Mouse (Mus musculus) stomach, embryonic 16.5 days (tissue): ENCODE measurements at regions not wholly inside any gene's neighbourhood (a gene's known extent, or its start where the extent isn't known, plus 50 kb on each side); places are given as distances from the start of the nearest gene placed in this dataset.

Experiments
- ATAC-seq: fragments of 200-750 bp; cut with Nextera tagmentation; 2 replicates; pipeline ENCODE4 v1.8.0; 2017; ENCODE audit warnings: moderate number of reproducible peaks, moderate TSS enrichment; ENCODE audit not compliant: insufficient read depth, low FRiP score
- H3K27ac ChIP-seq: fragments of 300-500 bp; sonication (generic); 2 replicates; pipeline ENCODE4 v1.5.1; 2014; ENCODE audit warnings: low read length
- H3K27me3 ChIP-seq: fragments of 300-500 bp; sonication (generic); 2 replicates; pipeline ENCODE4 v1.6.1; 2014; ENCODE audit warnings: low read length, control low read depth, mixed read lengths; ENCODE audit not compliant: control insufficient read depth, insufficient read depth
- H3K36me3 ChIP-seq: fragments of 300-500 bp; sonication (generic); 2 replicates; pipeline ENCODE4 v1.6.1; 2014; ENCODE audit warnings: low read length; ENCODE audit not compliant: control insufficient read depth, insufficient read depth
- H3K4me1 ChIP-seq: fragments of 300-500 bp; sonication (generic); 2 replicates; pipeline ENCODE4 v1.6.1; 2014; ENCODE audit warnings: low read length, control low read depth, mixed read lengths; ENCODE audit not compliant: control insufficient read depth, insufficient read depth
- H3K4me2 ChIP-seq: fragments of 300-500 bp; sonication (generic); 2 replicates; pipeline ENCODE4 v1.6.1; 2014; ENCODE audit warnings: low read depth, low read length, mixed read lengths
- H3K4me3 ChIP-seq: fragments of 300-500 bp; sonication (generic); replicated peaks from 2 replicates; pipeline ENCODE4 v1.5.1; 2014; ENCODE audit warnings: mild to moderate bottlenecking, low read length
- H3K9ac ChIP-seq: fragments of 300-500 bp; sonication (generic); 2 replicates; pipeline ENCODE4 v1.6.1; 2014; ENCODE audit warnings: low read length
- H3K9me3 ChIP-seq: fragments of 300-500 bp; sonication (generic); replicated peaks from 2 replicates; pipeline ENCODE4 v1.6.1; 2016; ENCODE audit warnings: low read length, control low read depth; ENCODE audit not compliant: control insufficient read depth
- WGBS: fragments of 180-500 bp; shearing (Covaris S2); extraction: QIAGEN DNeasy Blood & Tissue Kit; methylation state at CpG from one replicate; pipeline ENCODE4 v1.1.7; 2014; 5-methylcytosine and 5-hydroxymethylcytosine counted together

DNA sequence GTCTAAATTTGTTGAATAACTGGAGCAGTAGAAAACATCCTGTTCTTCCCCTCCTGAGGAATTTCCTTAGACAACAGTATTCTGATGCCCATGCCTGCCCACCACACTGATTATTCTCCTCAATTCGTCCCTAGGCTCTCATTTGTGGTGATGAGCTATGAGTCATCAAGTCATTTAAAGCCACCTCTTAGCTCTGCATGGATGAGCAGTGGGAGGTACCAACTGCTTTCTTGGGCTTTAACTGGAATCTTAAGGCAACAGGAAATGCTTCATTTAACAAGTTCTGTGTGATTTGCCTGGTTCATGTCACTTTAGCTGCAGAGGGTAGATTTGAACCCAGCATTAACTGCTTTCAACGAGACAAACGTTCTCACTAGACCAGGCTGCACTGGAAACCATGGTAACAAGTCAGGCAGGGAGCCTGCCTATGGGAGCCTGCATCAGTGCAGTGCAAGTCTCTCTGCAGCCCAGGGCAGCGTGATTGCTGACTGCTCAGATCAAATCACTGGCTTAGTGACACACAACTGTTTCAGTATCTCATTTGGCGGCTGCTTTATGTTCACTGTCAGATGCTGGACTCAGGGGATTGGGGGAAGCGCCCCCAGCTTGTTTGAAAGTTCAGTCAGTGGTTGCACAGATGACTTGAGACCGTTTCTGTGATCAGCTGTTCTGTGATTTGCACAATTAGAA, 273.5 kb upstream of the Tle4 start:
- H3K9me3 ChIP-seq, result no peaks in the 10 kb centered on the region
- no peak for ATAC-seq
- 23% methylated on average over 7 of the region's 7 CpGs for WGBS
- no peaks in the 10 kb centered on the region; the same call in 1 of the 2 replicates for H3K4me1 ChIP-seq
- no peak overlapping the region for H3K9ac ChIP-seq
- no peaks in the 10 kb centered on the region for H3K36me3 ChIP-seq
- H3K4me3 ChIP-seq, result no peak overlapping the region
- no peaks in the 10 kb centered on the region for H3K27me3 ChIP-seq
- no peak overlapping the region for H3K4me2 ChIP-seq
- no peak overlapping the region for H3K27ac ChIP-seq

DNA sequence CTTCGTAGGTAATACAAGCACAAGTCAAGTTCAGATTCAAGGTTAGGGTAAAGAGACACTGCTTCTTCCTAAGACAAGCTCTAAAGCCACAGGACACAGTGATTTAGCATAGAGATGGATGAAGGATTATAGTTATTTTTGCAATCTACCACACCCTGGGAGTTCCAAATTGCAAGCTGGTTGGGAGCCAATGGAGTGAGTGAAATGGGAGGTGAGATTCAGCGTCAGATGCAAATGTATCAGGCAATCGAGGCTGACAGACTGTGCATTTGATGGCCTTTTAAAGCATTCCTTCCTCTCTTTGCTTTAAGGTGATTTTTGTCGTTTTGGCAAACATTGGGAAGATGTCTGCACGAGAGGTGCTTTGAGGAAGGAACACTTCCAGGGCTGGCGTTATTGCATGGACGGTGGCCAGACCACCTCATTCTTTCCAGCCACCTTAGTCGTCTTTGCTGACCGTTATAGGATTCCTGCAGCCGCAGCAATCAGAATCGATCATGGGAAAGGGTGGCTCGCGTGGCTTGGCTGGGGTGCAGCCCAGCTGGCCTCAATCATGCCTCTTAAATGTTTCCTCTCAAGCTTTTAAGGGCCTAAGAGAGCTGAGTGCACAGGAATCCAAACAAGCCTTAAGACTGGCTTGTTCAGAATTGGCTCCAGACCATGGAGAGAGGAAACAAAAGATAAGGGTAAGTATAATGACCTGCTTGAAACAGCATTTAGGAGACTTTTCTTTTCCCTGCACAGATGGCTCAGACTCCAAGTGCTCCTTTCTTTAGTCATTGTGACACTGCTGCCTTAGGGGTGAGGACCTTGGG, 265.0 kb upstream of the Tle4 start:
- H3K4me3 ChIP-seq, result no peak overlapping the region
- H3K9me3 ChIP-seq, result 0 out of 2 replicates have a peak, but pooled peaks cover 4% of the 10 kb centered on the region
- no peaks in the 10 kb centered on the region for H3K36me3 ChIP-seq
- H3K4me1 ChIP-seq, result no peaks in the 10 kb centered on the region
- no peak overlapping the region for H3K27ac ChIP-seq
- 30% methylated on average over 13 of the region's 13 CpGs for WGBS
- ATAC-seq, result peak; percentile 60; the same call in 1 of the 2 replicates
- H3K4me2 ChIP-seq, result no peak overlapping the region
- 0 out of 2 replicates have a peak, but pooled peaks cover 5% of the 10 kb centered on the region for H3K27me3 ChIP-seq
- no peak overlapping the region for H3K9ac ChIP-seq

DNA sequence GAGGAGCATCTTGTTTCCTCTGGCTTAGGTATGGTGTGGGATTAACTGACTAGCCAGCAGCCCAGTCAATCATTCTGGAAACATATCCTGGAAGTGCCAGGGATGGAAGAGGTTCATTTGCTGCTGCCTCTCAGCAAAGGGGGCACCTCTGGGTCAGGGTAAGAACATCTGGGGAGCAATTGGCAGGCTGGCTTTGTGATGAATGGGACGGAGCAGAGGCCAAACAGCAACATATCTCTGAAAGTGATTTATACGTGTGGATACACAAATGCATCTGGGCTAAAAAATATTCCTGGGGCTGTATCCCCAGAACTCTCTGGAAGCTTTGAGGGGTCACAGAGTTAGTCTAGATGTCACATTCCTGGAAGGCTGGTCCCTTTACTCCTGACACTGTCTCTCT, 257.2 kb upstream of the Tle4 start:
- no peaks in the 10 kb centered on the region for H3K36me3 ChIP-seq
- no peak overlapping the region for H3K9ac ChIP-seq
- no peak for ATAC-seq
- no peaks in the 10 kb centered on the region for H3K4me1 ChIP-seq
- 51% methylated on average over 2 of the region's 2 CpGs for WGBS
- H3K27me3 ChIP-seq, result no peaks in the 10 kb centered on the region
- H3K4me2 ChIP-seq, result no peak overlapping the region
- no peak overlapping the region for H3K27ac ChIP-seq
- 0 out of 2 replicates have a peak, but pooled peaks cover 4% of the 10 kb centered on the region for H3K9me3 ChIP-seq
- no peak overlapping the region for H3K4me3 ChIP-seq

- H3K27me3 ChIP-seq, result no peaks in the 10 kb centered on the region
- no peak overlapping the region for H3K27ac ChIP-seq
- H3K4me1 ChIP-seq, result no peaks in the 10 kb centered on the region
- 60% methylated on average over 4 of the region's 4 CpGs for WGBS
- H3K36me3 ChIP-seq, result no peaks in the 10 kb centered on the region
- H3K9me3 ChIP-seq, result no peaks in the 10 kb centered on the region
- no peak overlapping the region for H3K4me3 ChIP-seq
- no peak overlapping the region for H3K9ac ChIP-seq
- no peak overlapping the region for H3K4me2 ChIP-seq
- no peak for ATAC-seq
Measured at GRCm38 (mm10) chr19:14853416-14853815, 255.6 kb upstream of the Tle4 start.

GRCm38 (mm10) chr19:14849561-14849960, 251.7 kb upstream of the Tle4 start:
- ATAC-seq, result no peak
- no peaks in the 10 kb centered on the region; the same call in 1 of the 2 replicates for H3K27me3 ChIP-seq
- WGBS, result 54% methylated on average over 1 of the region's 1 CpGs
- no peak overlapping the region for H3K4me2 ChIP-seq
- H3K4me1 ChIP-seq, result no peaks in the 10 kb centered on the region
- H3K27ac ChIP-seq, result no peak overlapping the region
- H3K9ac ChIP-seq, result no peak overlapping the region
- H3K36me3 ChIP-seq, result no peaks in the 10 kb centered on the region
- no peaks in the 10 kb centered on the region for H3K9me3 ChIP-seq
- H3K4me3 ChIP-seq, result no peak overlapping the region

- Histone ChIP-seq H3K4me3 (no peak overlapping the region), H3K9ac (no peak overlapping the region), H3K36me3 (no peaks in the 10 kb centered on the region), H3K9me3 (no peaks in the 10 kb centered on the region), H3K27ac (no peak overlapping the region), H3K4me1 (no peaks in the 10 kb centered on the region), H3K27me3 (no peaks in the 10 kb centered on the region; the same call in 1 of the 2 replicates), H3K4me2 (no peak overlapping the region)
- 61% methylated on average over 4 of the region's 4 CpGs for WGBS
- no peak for ATAC-seq
Measured at GRCm38 (mm10) chr19:14847120-14847519, 249.3 kb upstream of the Tle4 start.

GRCm38 (mm10) chr19:14835629-14836028, 237.8 kb upstream of the Tle4 start:
- 72% methylated on average over 8 of the region's 8 CpGs for WGBS
- H3K27me3 ChIP-seq, result no peaks in the 10 kb centered on the region
- no peaks in the 10 kb centered on the region for H3K9me3 ChIP-seq
- no peak overlapping the region for H3K27ac ChIP-seq
- H3K9ac ChIP-seq, result no peak overlapping the region
- H3K4me3 ChIP-seq, result no peak overlapping the region
- ATAC-seq, result no peak
- no peaks in the 10 kb centered on the region for H3K36me3 ChIP-seq
- no peak overlapping the region for H3K4me2 ChIP-seq
- no peaks in the 10 kb centered on the region for H3K4me1 ChIP-seq

DNA sequence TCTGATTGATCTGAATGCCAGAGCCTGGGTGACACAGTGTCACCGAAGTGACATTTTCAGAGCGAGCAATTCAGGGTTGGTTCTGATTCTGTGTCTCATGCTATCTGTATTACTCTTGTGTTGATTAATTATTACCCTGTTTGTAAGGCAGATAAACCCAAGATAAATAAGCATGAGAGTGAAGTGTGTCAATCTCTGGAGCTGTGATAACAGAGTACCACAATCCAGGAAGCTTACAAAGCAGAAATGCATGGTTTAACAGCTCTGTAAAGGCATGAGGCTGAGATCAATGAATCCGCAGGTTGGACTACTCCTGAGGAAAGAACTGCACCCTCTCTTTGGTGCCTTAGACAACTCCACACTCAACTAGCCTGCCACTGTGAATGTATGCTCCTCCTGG, 218.5 kb upstream of the Tle4 start:
- Histone ChIP-seq H3K4me3 (no peak overlapping the region), H3K27ac (no peak overlapping the region), H3K36me3 (no peaks in the 10 kb centered on the region), H3K9ac (no peak overlapping the region), H3K27me3 (no peaks in the 10 kb centered on the region), H3K9me3 (no peaks in the 10 kb centered on the region), H3K4me1 (no peaks in the 10 kb centered on the region), H3K4me2 (no peak overlapping the region)
- no peak for ATAC-seq
- WGBS, result 77% methylated on average over 3 of the region's 3 CpGs

DNA sequence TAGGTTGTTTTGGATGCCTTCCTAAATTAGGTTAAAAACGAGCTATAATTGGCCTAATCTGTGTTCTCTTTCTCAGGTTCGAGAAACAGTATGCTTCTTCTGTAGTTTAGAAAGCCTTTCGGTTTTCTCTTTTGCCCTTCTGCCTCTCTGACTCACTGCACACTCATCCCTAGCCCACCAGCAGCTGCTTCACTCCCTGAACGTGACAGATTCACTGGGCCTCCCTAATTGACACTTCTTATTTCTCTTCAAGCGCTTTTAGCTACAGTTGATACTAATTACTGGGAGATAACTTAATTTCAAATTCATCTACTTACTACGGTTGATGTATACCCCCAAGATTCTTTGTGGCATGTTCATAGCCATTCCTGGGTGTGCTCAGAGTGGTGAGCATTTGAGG, 208.9 kb upstream of the Tle4 start:
- H3K9ac ChIP-seq, result no peak overlapping the region
- H3K27me3 ChIP-seq, result no peaks in the 10 kb centered on the region
- 0 out of 2 replicates have a peak, but pooled peaks cover 5% of the 10 kb centered on the region for H3K4me1 ChIP-seq
- no peaks in the 10 kb centered on the region for H3K9me3 ChIP-seq
- no peak overlapping the region for H3K27ac ChIP-seq
- ATAC-seq, result no peak
- H3K4me2 ChIP-seq, result no peak overlapping the region
- H3K36me3 ChIP-seq, result no peaks in the 10 kb centered on the region
- no peak overlapping the region for H3K4me3 ChIP-seq
- 64% methylated on average over 6 of the region's 6 CpGs for WGBS
